Mouse (Mus musculus) monocyte, adult 2 months (primary cell): Measurements from ENCODE around the gene Pced1a.
A peak's percentile ranks its signal among the peaks of the same experiment; 100 is the strongest.

Experiments used
- DNase-seq, 2 experiments: peaks; one replicate each; pipeline ENCODE4 v3.0.0; 2022; ENCODE audit warnings: low spot score in 2 of 2, low read depth in 1 of 2

The Pced1a gene

GRCm38 (mm10) chr2:130436769-130437168 is 12.3 kb upstream of the Pced1a start:
- no peak for DNase-seq

- no peak for DNase-seq
These were observed 8.7 kb upstream of the Pced1a start for GRCm38 (mm10) chr2:130433152-130433551.

DNA sequence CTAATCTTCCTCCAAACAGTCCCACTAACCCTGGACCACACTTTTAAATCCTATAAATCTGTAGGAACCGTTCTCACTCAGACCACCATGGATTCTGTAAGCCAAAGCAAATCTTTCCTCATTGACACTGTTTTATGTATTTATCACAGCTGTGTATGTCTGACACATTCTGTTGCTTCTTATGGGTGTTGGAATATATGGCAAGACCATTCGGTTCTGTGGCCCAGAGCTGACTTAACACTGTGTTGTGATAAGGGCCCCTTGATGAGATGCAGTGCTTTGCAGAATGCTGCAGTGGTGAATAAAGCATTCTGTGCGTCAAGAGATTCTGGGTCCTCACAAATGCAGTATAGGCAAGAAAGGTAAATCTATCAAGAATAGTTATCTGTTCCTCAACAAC is 7.7 kb upstream of the Pced1a start:
- DNase-seq = no peak

GRCm38 (mm10) chr2:130430484-130430883 is 6.0 kb upstream of the Pced1a start:
- no peak for DNase-seq

- DNase-seq = no peak
These were observed 5.3 kb upstream of the Pced1a start for GRCm38 (mm10) chr2:130429851-130430250.

DNA sequence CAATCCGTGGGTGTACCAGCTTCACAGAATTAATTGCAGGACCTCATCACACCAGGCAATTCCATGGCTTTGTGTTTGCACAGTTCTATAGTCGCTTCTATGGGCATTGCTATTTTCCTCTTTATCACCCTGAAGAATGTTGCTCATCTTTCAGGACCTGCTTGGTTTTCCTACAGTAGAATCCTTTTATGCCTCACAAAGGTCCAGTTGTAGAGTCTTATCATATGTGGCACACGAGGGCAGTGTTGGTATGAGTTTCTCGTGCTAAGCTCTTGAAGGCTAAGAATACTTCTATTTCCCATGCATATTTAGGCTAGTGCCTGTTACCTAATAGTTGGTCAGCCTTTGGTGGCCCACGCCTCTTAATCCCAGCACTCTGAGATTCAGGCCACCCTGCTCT is 611 bp upstream of the Pced1a start:
- no peak for DNase-seq

DNA sequence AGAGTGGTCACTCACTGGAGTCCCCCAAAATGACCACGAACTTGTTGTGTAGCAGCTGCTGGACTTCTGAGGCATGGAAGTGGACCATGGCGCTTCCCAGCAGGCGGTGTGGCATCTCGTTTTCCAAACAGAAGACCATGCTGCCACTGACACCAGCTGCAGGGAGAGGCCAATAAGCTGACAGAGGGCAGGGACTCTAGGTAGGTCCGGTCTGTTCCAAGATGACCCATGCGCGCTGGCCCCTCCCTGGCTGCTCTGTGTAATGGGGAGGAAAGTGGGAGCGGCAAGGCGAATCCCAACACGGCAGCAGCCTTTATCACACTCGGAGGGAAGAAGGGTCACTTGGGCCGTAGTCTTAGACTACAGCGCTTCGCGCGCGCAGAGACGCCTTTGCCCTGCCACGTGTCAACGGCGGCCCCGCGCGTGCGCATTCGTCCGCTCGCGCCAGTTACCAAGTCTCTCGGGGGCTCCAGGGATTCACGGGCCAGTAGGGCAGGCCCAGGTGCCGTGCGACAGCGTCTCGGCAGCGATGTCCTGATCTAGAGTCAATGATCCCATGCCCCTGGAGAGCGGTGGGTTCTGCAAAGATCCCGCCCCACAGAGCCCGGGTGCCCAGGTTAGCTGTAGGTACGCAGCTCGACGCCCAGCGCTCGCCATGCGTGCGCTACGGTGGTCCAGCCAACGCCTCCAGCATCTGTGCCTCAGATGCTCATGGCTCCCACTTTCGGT is 940 bp downstream of the Pced1a start:
- DNase-seq = peak in 1 of 2 experiments; percentile 51

GRCm38 (mm10) chr2:130421781-130422620 is 2.5 kb downstream of the Pced1a start:
- no peak for DNase-seq

GRCm38 (mm10) chr2:130414094-130414856 is 10.2 kb downstream of the Pced1a start:
- DNase-seq = no peak

GRCm38 (mm10) chr2:130412775-130413174 is 11.7 kb downstream of the Pced1a start:
- no peak for DNase-seq

GRCm38 (mm10) chr2:130411558-130412495 is 12.7 kb downstream of the Pced1a start:
- DNase-seq = peak in 1 of 2 experiments; percentile 38

- DNase-seq = no peak
These were observed 16.3 kb downstream of the Pced1a start for GRCm38 (mm10) chr2:130408194-130408593.

DNA sequence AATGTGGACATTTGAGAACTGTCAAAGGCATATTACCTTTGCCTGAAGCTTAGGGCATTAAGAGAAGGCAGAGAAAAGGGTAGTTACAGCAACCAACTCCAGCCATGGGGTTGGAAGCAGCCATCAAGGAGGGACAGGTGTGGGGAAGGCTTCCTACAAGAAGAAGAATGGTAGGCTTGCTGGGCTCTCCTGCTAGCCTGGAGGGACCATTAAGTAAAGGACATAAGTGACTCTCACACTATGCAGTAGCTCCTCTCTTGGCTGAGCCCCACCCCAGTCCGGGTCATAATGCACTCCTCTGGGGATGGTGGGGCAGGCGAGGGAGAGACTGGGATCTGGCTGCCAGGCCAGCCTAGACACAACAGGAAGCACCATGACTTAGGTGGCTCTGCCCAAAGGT is 18.3 kb downstream of the Pced1a start, which contains the start of gene Tmem239:
TSS of gene Tmem239 (plus strand) at position 301 of the 400 bp plus-strand sequence.
- no peak for DNase-seq

DNA sequence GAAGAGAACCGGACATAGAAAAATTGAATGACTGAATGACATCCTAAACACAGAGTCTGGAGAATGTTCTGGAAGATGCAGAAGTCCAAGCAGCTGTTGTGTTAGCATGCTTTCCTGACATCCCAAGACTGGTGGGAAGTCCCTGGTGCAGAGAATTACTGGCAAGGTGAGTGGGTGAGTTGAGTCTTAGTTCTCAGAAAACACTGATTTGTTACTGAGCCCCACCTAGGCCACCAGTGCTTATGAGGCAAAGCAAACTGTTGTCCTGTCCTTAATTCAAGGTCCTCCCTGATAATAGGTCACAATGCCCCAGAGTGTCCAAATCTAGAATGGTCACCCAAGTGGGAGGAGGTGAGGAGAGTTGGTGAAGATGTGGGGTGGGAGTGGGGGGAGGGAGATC is 19.6 kb downstream of the Pced1a start, which contains the start of the genes Gm28372 and 1700020A23Rik:
TSS of gene Gm28372 (plus strand) at position 301 of the 400 bp plus-strand sequence.
TSS of gene 1700020A23Rik (plus strand) at position 321 of the 400 bp plus-strand sequence.
- DNase-seq = no peak

GRCm38 (mm10) chr2:130401891-130402290 is 22.6 kb downstream of the Pced1a start:
- no peak for DNase-seq

DNA sequence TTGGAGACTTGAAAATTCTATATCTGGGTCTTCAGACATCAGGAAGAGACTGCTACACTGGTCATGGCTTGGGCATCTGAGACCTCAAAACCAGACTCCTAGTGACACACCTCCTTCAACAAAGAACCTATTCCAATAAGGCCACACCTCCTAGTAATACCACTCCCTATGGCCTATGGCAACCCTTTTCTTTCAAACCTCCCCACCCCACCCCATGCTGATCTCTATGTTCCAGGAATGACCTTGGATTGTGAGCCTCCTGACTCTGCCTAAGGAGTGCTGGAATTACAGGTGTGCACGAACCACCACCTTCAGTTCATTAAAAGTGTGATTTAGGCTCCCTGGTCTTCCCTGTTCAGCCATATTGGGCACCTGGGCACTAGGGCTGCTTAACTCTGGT is 24.5 kb downstream of the Pced1a start:
- no peak for DNase-seq

- DNase-seq = no peak
These were observed 26.4 kb downstream of the Pced1a start for GRCm38 (mm10) chr2:130398091-130398490.

- no peak for DNase-seq
These were observed 27.1 kb downstream of the Pced1a start, which contains the start of gene Cpxm1 for GRCm38 (mm10) chr2:130397186-130397985. Gene Cpxm1 (minus strand): TSS chr2:130397574.

DNA sequence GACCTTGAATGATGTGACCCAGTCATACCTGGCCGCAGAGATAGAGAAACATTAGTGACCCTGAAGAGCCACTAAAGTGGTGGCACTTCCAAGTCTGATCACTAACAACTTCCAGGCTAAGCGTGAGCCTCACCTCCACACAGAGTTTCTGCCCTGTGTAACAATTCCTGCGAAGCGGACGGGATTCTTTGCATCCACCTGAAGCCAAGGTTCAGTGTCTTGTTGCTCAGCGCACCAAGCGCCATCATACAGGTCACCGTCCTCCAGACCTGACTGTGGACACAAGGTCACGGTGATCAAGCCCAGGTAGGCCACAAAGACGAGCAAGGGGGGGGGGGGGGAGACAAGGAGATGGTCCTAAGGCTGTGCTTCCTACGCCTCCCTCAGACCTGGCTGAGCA is 28.8 kb downstream of the Pced1a start:
- no peak for DNase-seq
